Mouse (Mus musculus): ENCODE data around the gene 2310079G19Rik.

- no peak for TF ChIP-seq POLR2A (IDR thresholded peaks at IDR 0.05; ENCODE audit: borderline replicate concordance, extremely low read depth, insufficient read depth, insufficient read length, poor library complexity, severe bottlenecking)
- no peak for TF ChIP-seq CTCF (IDR thresholded peaks at IDR 0.05; ENCODE audit: borderline replicate concordance, extremely low read depth, insufficient read depth, insufficient read length)
Measured at GRCm38 (mm10) chr16:88604570-88604969, 22.9 kb downstream of the 2310079G19Rik start.
